Mouse (Mus musculus): ENCODE results near the gene Lipm. TPM values are rescaled to one million over a fixed set of nuclear protein-coding genes. Genes with fewer than 3 reads are reported as not detected.

The Lipm gene
- polyA plus RNA-seq, 1 experiment from 2014 or later, result not detected

DNA sequence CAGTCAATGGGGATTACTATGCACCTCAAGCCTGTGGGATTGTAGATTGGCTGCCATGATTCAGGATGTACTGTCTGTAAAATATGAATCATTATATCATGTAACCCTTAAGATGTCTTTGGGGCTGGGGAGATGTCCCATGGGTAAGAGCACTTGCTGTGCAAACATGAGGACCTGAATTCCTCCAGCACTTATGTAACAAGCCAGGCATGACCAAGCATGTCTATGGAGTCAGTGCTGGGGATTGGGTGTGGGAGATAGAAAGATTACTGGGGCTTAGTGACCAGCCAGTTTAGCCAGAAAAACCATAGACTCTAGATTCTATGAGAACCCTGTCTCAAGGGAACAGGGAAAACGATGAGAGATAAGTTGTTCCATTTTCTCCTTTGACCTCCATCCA is 18.4 kb downstream of the Lipm start:
- H3K9me3 ChIP-seq (replicated peaks), result no peaks in the 10 kb centered on the region
- no peaks in the 10 kb centered on the region for H3K27me3 ChIP-seq
- no peak for ATAC-seq (ENCODE audit: insufficient read depth)
- H3K9ac ChIP-seq, result no peak overlapping the region
- no peak overlapping the region for H3K4me3 ChIP-seq (replicated peaks)
- H3K36me3 ChIP-seq (replicated peaks), result no peaks in the 10 kb centered on the region
- no peak overlapping the region for H3K4me2 ChIP-seq
- H3K27ac ChIP-seq (replicated peaks), result no peak overlapping the region
- WGBS (ENCODE audit: insufficient replicate concordance), result 29% methylated on average over 1 of the region's 1 CpGs
- H3K4me1 ChIP-seq (replicated peaks), result no peaks in the 10 kb centered on the region

DNA sequence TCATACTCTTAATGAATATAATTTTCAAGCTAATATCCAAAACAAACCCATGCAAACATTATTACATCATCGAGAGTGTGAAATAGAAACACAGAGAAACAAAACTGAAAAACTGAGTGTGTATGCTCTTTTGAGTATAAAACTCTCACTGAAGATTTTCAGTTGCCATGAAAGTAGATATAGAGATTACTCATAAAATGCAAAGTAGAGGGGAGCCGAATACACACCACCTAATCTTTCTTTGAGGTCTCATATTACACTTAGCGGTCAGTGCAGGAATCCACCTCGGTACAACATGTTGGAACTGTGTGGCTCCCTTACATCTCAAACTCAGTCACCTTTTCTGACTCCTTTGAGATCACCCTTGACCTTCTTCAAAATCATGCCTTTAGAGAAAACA is 18.9 kb downstream of the Lipm start:
- Histone ChIP-seq H3K9me3 (replicated peaks) (no peaks in the 10 kb centered on the region), H3K36me3 (replicated peaks) (no peaks in the 10 kb centered on the region), H3K4me1 (replicated peaks) (no peaks in the 10 kb centered on the region), H3K4me3 (replicated peaks) (no peak overlapping the region), H3K27me3 (no peaks in the 10 kb centered on the region), H3K4me2 (no peak overlapping the region), H3K27ac (replicated peaks) (no peak overlapping the region), H3K9ac (no peak overlapping the region)
- 60% methylated on average over 4 of the region's 4 CpGs for WGBS (ENCODE audit: insufficient replicate concordance)
- ATAC-seq (ENCODE audit: insufficient read depth), result no peak

GRCm38 (mm10) chr19:34120107-34120731 is 19.5 kb downstream of the Lipm start:
- 27% methylated on average over 3 of the region's 3 CpGs for WGBS (ENCODE audit: insufficient replicate concordance)
- Histone ChIP-seq H3K4me1 (replicated peaks) (no peaks in the 10 kb centered on the region), H3K9me3 (replicated peaks) (no peaks in the 10 kb centered on the region), H3K4me3 (replicated peaks) (no peak overlapping the region), H3K27ac (replicated peaks) (no peak overlapping the region), H3K36me3 (replicated peaks) (no peaks in the 10 kb centered on the region), H3K9ac (no peak overlapping the region), H3K27me3 (no peaks in the 10 kb centered on the region), H3K4me2 (no peak overlapping the region)
- no peak for ATAC-seq (ENCODE audit: insufficient read depth)

- ATAC-seq (ENCODE audit: insufficient read depth), result no peak
- Histone ChIP-seq H3K4me2 (no peak overlapping the region), H3K9ac (no peak overlapping the region), H3K4me1 (replicated peaks) (no peaks in the 10 kb centered on the region), H3K27ac (replicated peaks) (no peak overlapping the region), H3K36me3 (replicated peaks) (no peaks in the 10 kb centered on the region), H3K9me3 (replicated peaks) (no peaks in the 10 kb centered on the region), H3K27me3 (no peaks in the 10 kb centered on the region), H3K4me3 (replicated peaks) (no peak overlapping the region)
- 60% methylated on average over 6 of the region's 6 CpGs for WGBS (ENCODE audit: insufficient replicate concordance)
These were observed 38.1 kb downstream of the Lipm start for GRCm38 (mm10) chr19:34138720-34139430.

- Histone ChIP-seq H3K4me3 (replicated peaks) (no peak overlapping the region), H3K27me3 (no peaks in the 10 kb centered on the region), H3K4me2 (no peak overlapping the region), H3K9me3 (replicated peaks) (no peaks in the 10 kb centered on the region), H3K9ac (no peak overlapping the region), H3K4me1 (replicated peaks) (no peaks in the 10 kb centered on the region), H3K27ac (replicated peaks) (no peak overlapping the region), H3K36me3 (replicated peaks) (no peaks in the 10 kb centered on the region)
- WGBS (ENCODE audit: insufficient replicate concordance), result 51% methylated on average over 3 of the region's 3 CpGs
- ATAC-seq (ENCODE audit: insufficient read depth), result no peak
These were observed 38.8 kb downstream of the Lipm start for GRCm38 (mm10) chr19:34139431-34140046.

DNA sequence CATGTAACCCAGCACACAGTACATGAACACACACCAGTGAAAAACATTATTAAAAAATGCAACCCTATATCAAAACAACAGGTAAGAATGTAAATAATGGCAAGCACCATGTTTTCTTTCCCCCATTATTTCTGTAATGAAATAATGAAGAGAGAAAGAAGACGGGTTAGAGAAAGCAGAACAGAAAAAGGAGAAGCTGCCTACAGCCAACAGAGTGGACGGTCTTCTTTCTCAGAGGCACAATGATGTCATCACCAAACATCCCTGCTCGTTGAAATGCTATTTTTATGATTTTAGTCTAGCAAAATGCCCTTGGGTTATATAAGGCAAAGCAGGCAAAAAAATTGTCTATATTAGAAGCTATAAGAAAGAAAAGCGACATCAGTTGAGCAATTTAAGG is 47.7 kb downstream of the Lipm start:
- H3K9ac ChIP-seq, result no peak overlapping the region
- H3K4me2 ChIP-seq, result no peak overlapping the region
- H3K4me1 ChIP-seq (replicated peaks), result no peaks in the 10 kb centered on the region
- H3K9me3 ChIP-seq (replicated peaks), result no peaks in the 10 kb centered on the region
- no peak overlapping the region for H3K27ac ChIP-seq (replicated peaks)
- H3K27me3 ChIP-seq, result no peaks in the 10 kb centered on the region
- ATAC-seq (ENCODE audit: insufficient read depth), result no peak
- H3K4me3 ChIP-seq (replicated peaks), result no peak overlapping the region
- H3K36me3 ChIP-seq (replicated peaks), result no peaks in the 10 kb centered on the region
- WGBS (ENCODE audit: insufficient replicate concordance), result 37% methylated on average over 4 of the region's 4 CpGs

GRCm38 (mm10) chr19:34151909-34152308 is 51.2 kb downstream of the Lipm start:
- Histone ChIP-seq H3K4me1 (replicated peaks) (no peaks in the 10 kb centered on the region), H3K9ac (no peak overlapping the region), H3K4me3 (replicated peaks) (no peak overlapping the region), H3K4me2 (no peak overlapping the region), H3K27me3 (no peaks in the 10 kb centered on the region), H3K9me3 (replicated peaks) (no peaks in the 10 kb centered on the region), H3K27ac (replicated peaks) (no peak overlapping the region), H3K36me3 (replicated peaks) (no peaks in the 10 kb centered on the region)
- ATAC-seq (ENCODE audit: insufficient read depth), result no peak
- WGBS (ENCODE audit: insufficient replicate concordance), result 58% methylated on average over 1 of the region's 1 CpGs

GRCm38 (mm10) chr19:34153263-34154144 is 52.8 kb downstream of the Lipm start:
- H3K27ac ChIP-seq (replicated peaks), result no peak overlapping the region
- no peak overlapping the region for H3K4me2 ChIP-seq
- no peak overlapping the region for H3K9ac ChIP-seq
- H3K4me3 ChIP-seq (replicated peaks), result no peak overlapping the region
- H3K9me3 ChIP-seq (replicated peaks), result no peaks in the 10 kb centered on the region
- no peak for ATAC-seq (ENCODE audit: insufficient read depth)
- 56% methylated on average over 6 of the region's 6 CpGs for WGBS (ENCODE audit: insufficient replicate concordance)
- no peaks in the 10 kb centered on the region for H3K4me1 ChIP-seq (replicated peaks)
- no peaks in the 10 kb centered on the region for H3K36me3 ChIP-seq (replicated peaks)
- H3K27me3 ChIP-seq, result no peaks in the 10 kb centered on the region

DNA sequence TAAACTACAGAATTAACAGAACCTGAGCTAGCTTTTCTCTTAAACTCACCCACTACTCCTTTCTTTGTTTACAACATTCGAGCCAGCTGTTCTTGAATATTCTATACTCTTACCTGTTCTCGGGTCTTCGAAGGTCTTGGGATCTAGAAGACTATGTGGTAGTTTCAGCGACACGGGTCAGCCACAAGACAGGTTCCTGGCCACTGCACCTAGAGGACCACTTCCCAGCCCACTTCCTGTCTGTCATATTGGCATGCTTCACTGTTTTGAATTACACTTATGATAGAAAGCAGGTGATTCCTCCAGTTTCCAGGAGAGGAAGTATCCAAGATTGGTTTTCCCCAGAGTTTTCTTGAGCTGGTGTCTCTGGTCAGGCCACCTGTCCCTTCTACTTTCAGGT is 62.0 kb downstream of the Lipm start:
- no peaks in the 10 kb centered on the region for H3K9me3 ChIP-seq (replicated peaks)
- no peaks in the 10 kb centered on the region for H3K27me3 ChIP-seq
- no peak overlapping the region for H3K4me3 ChIP-seq (replicated peaks)
- no peak for ATAC-seq (ENCODE audit: insufficient read depth)
- 55% methylated on average over 5 of the region's 5 CpGs for WGBS (ENCODE audit: insufficient replicate concordance)
- H3K4me1 ChIP-seq (replicated peaks), result no peaks in the 10 kb centered on the region
- H3K4me2 ChIP-seq, result no peak overlapping the region
- no peaks in the 10 kb centered on the region for H3K36me3 ChIP-seq (replicated peaks)
- H3K27ac ChIP-seq (replicated peaks), result no peak overlapping the region
- H3K9ac ChIP-seq, result no peak overlapping the region

DNA sequence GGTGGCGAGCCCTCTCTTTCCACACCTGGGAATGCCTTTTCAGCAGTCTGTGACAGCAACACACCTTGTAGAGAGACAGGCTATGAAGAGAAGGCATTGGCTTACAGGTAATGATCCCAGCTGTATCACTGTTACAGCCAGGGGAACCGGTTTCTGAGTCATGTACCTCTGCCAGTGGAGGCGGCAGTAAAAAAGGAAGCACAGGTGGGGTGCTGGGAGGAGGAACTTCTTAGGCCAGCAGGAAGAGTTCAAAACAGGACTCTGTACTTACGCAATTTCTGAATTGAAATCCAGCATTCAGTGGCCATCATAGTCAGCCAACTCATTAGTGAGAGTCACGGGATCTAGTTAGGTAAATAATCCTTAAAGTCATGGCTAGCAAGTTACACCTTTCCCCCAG is 65.2 kb downstream of the Lipm start, which contains the start of gene Ankrd22:
Ankrd22 (minus strand) TSS at position 163 of the 400 bp plus-strand sequence.
- no peaks in the 10 kb centered on the region for H3K36me3 ChIP-seq (replicated peaks)
- H3K27ac ChIP-seq (replicated peaks), result no peak within 1 kb of the TSS
- no peak within 1 kb of the TSS for H3K9ac ChIP-seq
- no peak for ATAC-seq (ENCODE audit: insufficient read depth)
- no peaks in the 10 kb centered on the region for H3K4me1 ChIP-seq (replicated peaks)
- no peak within 1 kb of the TSS for H3K4me3 ChIP-seq (replicated peaks)
- WGBS (ENCODE audit: insufficient replicate concordance), result 35% methylated on average over 5 of the region's 5 CpGs
- no peak within 1 kb of the TSS for H3K4me2 ChIP-seq
- no peaks in the 10 kb centered on the region for H3K27me3 ChIP-seq
- H3K9me3 ChIP-seq (replicated peaks), result no peaks in the 10 kb centered on the region

GRCm38 (mm10) chr19:34166386-34166785 is 65.7 kb downstream of the Lipm start:
- Histone ChIP-seq H3K27me3 (no peaks in the 10 kb centered on the region), H3K9ac (no peak overlapping the region), H3K36me3 (replicated peaks) (no peaks in the 10 kb centered on the region), H3K4me1 (replicated peaks) (no peaks in the 10 kb centered on the region), H3K4me3 (replicated peaks) (no peak overlapping the region), H3K27ac (replicated peaks) (no peak overlapping the region), H3K4me2 (no peak overlapping the region), H3K9me3 (replicated peaks) (no peaks in the 10 kb centered on the region)
- no peak for ATAC-seq (ENCODE audit: insufficient read depth)
- WGBS (ENCODE audit: insufficient replicate concordance), result 58% methylated on average over 4 of the region's 4 CpGs
